ENCODE assay signal across 15 mouse cellular contexts in the genomic region with DNA sequence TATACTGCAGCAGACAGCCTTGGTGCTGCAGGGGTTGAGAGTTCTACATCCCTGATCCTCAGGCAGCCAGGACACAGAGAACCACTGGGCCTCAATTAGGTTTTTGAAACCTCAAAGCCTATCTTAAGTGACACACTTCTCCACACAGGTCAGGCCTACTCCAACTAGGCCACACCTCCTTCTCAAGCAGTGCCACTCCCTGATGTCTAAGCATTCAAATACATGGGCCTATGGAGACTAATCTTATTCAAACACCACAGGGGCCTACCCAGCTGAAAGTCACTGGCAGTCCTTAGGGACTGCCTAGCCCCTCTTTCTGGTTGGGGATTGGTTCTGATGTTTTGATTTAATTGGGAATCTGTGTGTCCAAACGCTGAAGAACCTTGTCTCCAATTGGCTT. TPM values are rescaled to one million over a fixed set of nuclear protein-coding genes. Genes with fewer than 3 reads are reported as not detected.
A peak's percentile ranks its signal among the peaks of the same experiment; 100 is the strongest.
DNase-seq lines count a peak whose midpoint lies in the region; ATAC-seq and TF ChIP-seq lines count a peak whose summit lies in the region.
"Had no signal": no experiment of that assay in that cellular context is flagged by ENCODE, and none has a peak within 500 bp of the region (broad histone marks: within the 10 kb centered on the region; RNA-seq: fewer than 3 reads in every experiment).

No protein-coding gene starts in this region.

- no peaks in the 10 kb centered on the region for H3K36me3 ChIP-seq in lung, postnatal 0 days (ENCODE audit: insufficient read depth, low read length)
- no peaks in the 10 kb centered on the region for H3K36me3 ChIP-seq in stomach, postnatal 0 days (ENCODE audit: control insufficient read depth, insufficient read depth, low read length)
- no peaks in the 10 kb centered on the region for H3K36me3 ChIP-seq in heart, embryonic 11.5 days (ENCODE audit: control insufficient read depth, insufficient read depth, low read length)
- H3K36me3 ChIP-seq: hindbrain, embryonic 15.5 days had no signal

- H3K9me3 ChIP-seq in lung, postnatal 0 days (ENCODE audit: low read length): no peaks in the 10 kb centered on the region
- H3K9me3 ChIP-seq in stomach, postnatal 0 days (ENCODE audit: control insufficient read depth, low read length): no peaks in the 10 kb centered on the region
- no peaks in the 10 kb centered on the region for H3K9me3 ChIP-seq in heart, embryonic 11.5 days (replicated peaks; ENCODE audit: control insufficient read depth, low read length)
- H3K9me3 ChIP-seq: hindbrain, embryonic 15.5 days; neural tube, embryonic 15.5 days had no signal

- no peak for TF ChIP-seq EP300 in lung, postnatal 0 days (IDR thresholded peaks at IDR 0.05)
- no peak for TF ChIP-seq EP300 in stomach, postnatal 0 days (optimal IDR thresholded peaks at IDR 0.05)

- H3K27me3 ChIP-seq in lung, postnatal 0 days (replicated peaks; ENCODE audit: insufficient read depth, low read length): no peaks in the 10 kb centered on the region
- no peaks in the 10 kb centered on the region for H3K27me3 ChIP-seq in stomach, postnatal 0 days (ENCODE audit: control insufficient read depth, insufficient read depth, low read length)
- no peaks in the 10 kb centered on the region for H3K27me3 ChIP-seq in heart, embryonic 11.5 days (ENCODE audit: control insufficient read depth, insufficient read depth, low read length)
- H3K27me3 ChIP-seq: hindbrain, embryonic 15.5 days; neural tube, embryonic 15.5 days had no signal

- no peak for TF ChIP-seq CTCF in lung, postnatal 0 days (IDR thresholded peaks at IDR 0.05)
- no peak for TF ChIP-seq CTCF in stomach, postnatal 0 days (IDR thresholded peaks at IDR 0.05; ENCODE audit: low read depth)

- peak; percentile 91 for ATAC-seq in lung, postnatal 0 days
- peak; percentile 97 for ATAC-seq in stomach, postnatal 0 days (ENCODE audit: low FRiP score, low TSS enrichment)
- ATAC-seq in heart, embryonic 11.5 days (replicated peaks; ENCODE audit: insufficient number of reproducible peaks, low FRiP score, low TSS enrichment): no peak

- 63% methylated on average over 1 of the region's 1 CpGs for WGBS in lung, postnatal 0 days
- 27% methylated on average over 1 of the region's 1 CpGs for WGBS in stomach, postnatal 0 days
- 66% methylated on average over 1 of the region's 1 CpGs for WGBS in heart, embryonic 11.5 days (ENCODE audit: insufficient replicate concordance)

- no peak overlapping the region for H3K4me2 ChIP-seq in lung, postnatal 0 days (replicated peaks; ENCODE audit: low read depth, low read length)
- no peak overlapping the region for H3K4me2 ChIP-seq in stomach, postnatal 0 days (replicated peaks; ENCODE audit: low read depth)
- no peak overlapping the region for H3K4me2 ChIP-seq in heart, embryonic 11.5 days
- H3K4me2 ChIP-seq: hindbrain, embryonic 15.5 days; neural tube, embryonic 15.5 days had no signal

- no peak overlapping the region for H3K4me3 ChIP-seq in lung, postnatal 0 days (ENCODE audit: low read depth, low read length)
- no peak overlapping the region for H3K4me3 ChIP-seq in stomach, postnatal 0 days (ENCODE audit: low read depth, low read length)
- no peak overlapping the region for H3K4me3 ChIP-seq in heart, embryonic 11.5 days (ENCODE audit: low read depth, low read length)
- H3K4me3 ChIP-seq: erythroblast, embryonic 14.5 days; hindbrain, embryonic 15.5 days; neural tube, embryonic 15.5 days had no signal

- DNase-seq in spleen, adult 12 weeks (ENCODE audit: low spot score): peak; percentile 4
- DNase-seq in spleen, adult 18-20 months: no peak
- DNase-seq in liver: peak; percentile 39
- DNase-seq in lung, postnatal 0 days (ENCODE audit: low spot score): peak; percentile 57
- DNase-seq in stomach, postnatal 0 days (ENCODE audit: low spot score): peak; percentile 39
- DNase-seq in layer of hippocampus, adult 9-11 months: no peak
- no peak for DNase-seq in thymus, postnatal 25 days
- DNase-seq: cerebellum, adult 9-10 months; heart, postnatal 10 days; kidney, adult 9 months; thymus, adult 2 months had no signal

- H3K27ac ChIP-seq in lung, postnatal 0 days (ENCODE audit: low read length): no peak overlapping the region
- no peak overlapping the region for H3K27ac ChIP-seq in stomach, postnatal 0 days (replicated peaks)
- no peak overlapping the region for H3K27ac ChIP-seq in heart, embryonic 11.5 days (ENCODE audit: low read depth, low read length)
- H3K27ac ChIP-seq: hindbrain, embryonic 15.5 days; neural tube, embryonic 15.5 days had no signal

- H3K4me1 ChIP-seq in lung, postnatal 0 days (ENCODE audit: insufficient read depth, low read depth, low read length): no peaks in the 10 kb centered on the region
- H3K4me1 ChIP-seq in stomach, postnatal 0 days (replicated peaks; ENCODE audit: control insufficient read depth, insufficient read depth): no peaks in the 10 kb centered on the region
- no peaks in the 10 kb centered on the region for H3K4me1 ChIP-seq in heart, embryonic 11.5 days (ENCODE audit: control insufficient read depth, insufficient read depth, low read length)
- H3K4me1 ChIP-seq: hindbrain, embryonic 15.5 days; neural tube, embryonic 15.5 days had no signal

- no peak overlapping the region for H3K9ac ChIP-seq in lung, postnatal 0 days (replicated peaks; ENCODE audit: low read depth)
- H3K9ac ChIP-seq in stomach, postnatal 0 days (ENCODE audit: low read length): no peak overlapping the region
- H3K9ac ChIP-seq in heart, embryonic 11.5 days (ENCODE audit: low read depth, low read length): no peak overlapping the region
- H3K9ac ChIP-seq: hindbrain, embryonic 15.5 days; neural tube, embryonic 15.5 days had no signal

RNA-seq across cellular contexts. Expression of a gene that starts 31.1 kb away (rescaled TPM):
- polyA plus RNA-seq in lung, postnatal 0 days (2015; fragmentation: Nextera tagmentation; extraction: Ambion mirVana): 30.4 and 34.4 TPM in 2 replicates
- polyA plus RNA-seq in stomach, postnatal 0 days (2015; fragmentation: Nextera tagmentation; extraction: Ambion mirVana): 28.4 and 28.5 TPM in 2 replicates
- polyA plus RNA-seq in heart, embryonic 11.5 days (2014; fragmentation: Nextera tagmentation; extraction: Ambion mirVana): 21.3 and 21.9 TPM in 2 replicates

Comparison
In these comparisons a context has a peak if more than half of its experiments do, and no peak if none do; other contexts are left out.
1. DNase-seq: peak in spleen, adult 12 weeks (single experiment), liver (single experiment), lung, postnatal 0 days (single experiment) and stomach, postnatal 0 days (single experiment); none in spleen, adult 18-20 months (0 of 2), layer of hippocampus, adult 9-11 months (single experiment) and thymus, postnatal 25 days (single experiment).